Mouse (Mus musculus) kidney, adult 2 months (tissue): Measurements from ENCODE around the gene Lamtor2. TPM values are rescaled to one million over a fixed set of nuclear protein-coding genes. Genes with fewer than 3 reads are reported as not detected.
"Not testable (repeated sequence)": the region's sequence is repeated elsewhere in the genome, so short reads cannot be mapped to it uniquely, and the experiment has no call there.

Source experiments
- DNase-seq: peaks from one replicate; pipeline ENCODE4 v3.0.0; 2021
- H3K27ac ChIP-seq: fragments of 200-500 bp; 2 replicates; pipeline ENCODE4 v1.5.1; 2012; ENCODE audit warnings: low read depth, low read length, control low read depth, inconsistent platforms; ENCODE audit not compliant: insufficient read depth
- H3K27me3 ChIP-seq: fragments of 200-500 bp; replicated peaks from 2 replicates; pipeline ENCODE4 v1.6.1; 2012; ENCODE audit warnings: mild to moderate bottlenecking, moderate library complexity, low read length, inconsistent platforms; ENCODE audit not compliant: control insufficient read depth, insufficient read depth
- H3K36me3 ChIP-seq: fragments of 200-500 bp; 2 replicates; pipeline ENCODE4 v1.6.1; 2012; ENCODE audit warnings: mild to moderate bottlenecking, moderate library complexity, low read length, inconsistent platforms; ENCODE audit not compliant: control insufficient read depth, insufficient read depth
- H3K4me1 ChIP-seq: fragments of 200-500 bp; 2 replicates; pipeline ENCODE4 v1.6.1; 2011; ENCODE audit warnings: low read length; ENCODE audit not compliant: control insufficient read depth, insufficient read depth
- H3K4me3 ChIP-seq: fragments of 200-500 bp; 2 replicates; pipeline ENCODE4 v1.5.1; 2011; ENCODE audit warnings: mild to moderate bottlenecking, low read depth, low read length, control low read depth; ENCODE audit not compliant: insufficient read depth
- CTCF ChIP-seq: fragments of 200-500 bp; conservative IDR thresholded peaks from 2 replicates; pipeline ENCODE4 v1.5.1; 2011; ENCODE audit warnings: low read depth, mild to moderate bottlenecking, control low read depth, low read length, moderate library complexity, mixed read lengths; ENCODE audit not compliant: insufficient read depth, insufficient read length
- POLR2A ChIP-seq: fragments of 200-500 bp; IDR thresholded peaks from one replicate; pipeline ENCODE4 v1.6.1; 2011; ENCODE audit warnings: low read depth, low read length, control low read depth
- WGBS: fragments of 180-500 bp; shearing (Covaris S2); methylation state at CpG from one replicate; pipeline ENCODE4 v1.1.7; 2018; 5-methylcytosine and 5-hydroxymethylcytosine counted together
- polyA plus RNA-seq: library from polyadenylated mRNA; depleted of rRNA; stranded (reverse); fragments of >200 nt; gene quantifications from 2 replicates; pipeline ENCODE4 v1.2.3, GENCODE M21; 2012; rRNA removed

Lamtor2 gene
- polyA plus RNA-seq, result 247 and 277 TPM in 2 replicates

DNA sequence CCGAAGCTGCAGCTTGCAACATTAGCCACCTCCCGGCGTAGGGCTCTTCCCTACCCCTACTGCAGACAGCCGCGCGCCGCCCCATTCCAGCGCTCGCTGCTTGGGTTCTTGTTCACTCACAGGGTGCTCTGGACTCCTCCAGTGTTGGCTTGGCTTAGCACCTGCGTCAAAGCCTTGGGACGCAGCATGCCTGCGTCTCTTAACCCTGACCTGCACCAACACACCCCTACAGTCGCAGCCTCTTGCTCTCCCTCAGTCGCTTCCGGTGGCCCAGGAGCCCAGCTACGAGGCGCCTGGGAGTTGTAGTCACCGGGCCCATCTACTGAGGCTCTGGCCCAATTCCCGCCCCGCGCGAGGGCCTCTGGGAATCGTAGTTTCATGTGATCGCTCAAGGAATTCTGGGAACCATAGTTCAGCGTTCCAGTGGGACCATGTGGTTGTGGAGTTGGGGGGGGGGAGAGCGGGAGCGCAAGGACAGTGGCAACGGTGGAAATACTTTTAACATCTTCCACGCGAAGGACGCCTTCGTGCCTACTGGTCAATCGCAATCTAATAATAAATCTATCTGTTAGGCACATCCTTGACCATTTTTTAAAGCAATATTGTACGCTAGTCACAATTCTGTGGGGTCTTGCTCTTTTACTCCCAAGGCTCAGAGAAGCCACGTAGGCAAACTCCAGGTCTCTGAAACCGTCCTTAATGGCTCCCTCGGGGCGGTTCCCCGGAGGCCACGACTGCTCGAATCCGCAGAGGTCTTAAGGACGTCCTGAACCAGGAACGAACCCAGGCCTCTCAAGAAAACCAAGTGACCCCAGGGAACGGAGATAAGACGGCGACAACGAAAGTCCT lies at the start of gene Lamtor2:
TSS of gene Lamtor2 (minus strand) at position 399 of the 849 bp plus-strand sequence.
- H3K27me3 ChIP-seq, result no peaks in the 10 kb centered on the region
- peak; percentile 99 for DNase-seq
- H3K4me3 ChIP-seq, result peak within 1 kb of the TSS; percentile 98
- peak within 1 kb of the TSS; percentile 98 for H3K27ac ChIP-seq
- H3K4me1 ChIP-seq, result peaks cover 13% of the 10 kb centered on the region; the same call in 1 of the 2 replicates
- under 1% methylated on average over 48 of the region's 48 CpGs for WGBS
- H3K36me3 ChIP-seq, result peaks cover 3% of the 10 kb centered on the region
- peak; percentile 81 for TF ChIP-seq POLR2A
- no peak for TF ChIP-seq CTCF

DNA sequence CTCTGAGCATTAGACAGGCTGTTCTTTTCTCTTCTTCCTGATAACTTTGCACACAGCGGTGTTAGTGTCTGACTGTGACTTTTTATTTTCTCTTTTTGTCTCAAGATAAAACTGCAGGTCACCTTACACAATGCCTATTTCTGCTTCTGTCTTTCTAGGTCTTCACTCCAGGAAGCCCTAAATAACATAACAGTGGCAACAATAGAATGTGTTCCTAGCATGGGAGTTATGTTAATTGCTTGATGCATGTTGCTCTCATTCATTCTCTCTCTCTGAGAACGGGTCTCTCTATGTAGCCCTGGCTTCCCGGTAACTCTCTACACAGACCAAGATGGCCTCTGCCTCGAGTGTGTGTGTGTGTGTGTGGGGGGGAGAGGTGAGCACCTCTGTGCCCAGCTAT lies 49.6 kb upstream of the Lamtor2 start:
- TF ChIP-seq POLR2A, result no peak
- TF ChIP-seq CTCF, result no peak
- Histone ChIP-seq H3K27me3 (no peaks in the 10 kb centered on the region), H3K4me1 (no peaks in the 10 kb centered on the region; the same call in 1 of the 2 replicates), H3K36me3 (no peaks in the 10 kb centered on the region), H3K27ac (no peak overlapping the region), H3K4me3 (no peak overlapping the region)
- 66% methylated on average over 4 of the region's 4 CpGs for WGBS
- no peak for DNase-seq

DNA sequence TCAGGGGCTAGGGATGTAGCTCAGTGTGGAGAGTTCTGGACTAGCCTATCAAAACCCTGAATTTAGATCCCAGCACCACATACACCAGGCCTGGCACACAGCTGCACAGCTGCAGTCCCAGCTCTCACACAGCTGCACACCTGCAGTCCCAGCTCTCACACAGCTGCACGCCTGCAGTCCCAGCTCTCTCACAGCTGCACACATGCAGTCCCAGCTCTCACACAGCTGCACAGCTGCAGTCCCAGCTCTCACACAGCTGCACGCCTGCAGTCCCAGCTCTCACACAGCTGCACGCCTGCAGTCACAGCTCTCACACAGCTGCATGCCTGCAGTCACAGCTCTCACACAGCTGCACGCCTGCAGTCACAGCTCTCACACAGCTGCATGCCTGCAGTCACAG lies 43.7 kb upstream of the Lamtor2 start:
- H3K27ac ChIP-seq, H3K36me3 ChIP-seq, H3K4me1 ChIP-seq, H3K27me3 ChIP-seq, H3K4me3 ChIP-seq, DNase-seq: not testable (repeated sequence)
- 96% methylated on average over 4 of the region's 4 CpGs for WGBS

DNA sequence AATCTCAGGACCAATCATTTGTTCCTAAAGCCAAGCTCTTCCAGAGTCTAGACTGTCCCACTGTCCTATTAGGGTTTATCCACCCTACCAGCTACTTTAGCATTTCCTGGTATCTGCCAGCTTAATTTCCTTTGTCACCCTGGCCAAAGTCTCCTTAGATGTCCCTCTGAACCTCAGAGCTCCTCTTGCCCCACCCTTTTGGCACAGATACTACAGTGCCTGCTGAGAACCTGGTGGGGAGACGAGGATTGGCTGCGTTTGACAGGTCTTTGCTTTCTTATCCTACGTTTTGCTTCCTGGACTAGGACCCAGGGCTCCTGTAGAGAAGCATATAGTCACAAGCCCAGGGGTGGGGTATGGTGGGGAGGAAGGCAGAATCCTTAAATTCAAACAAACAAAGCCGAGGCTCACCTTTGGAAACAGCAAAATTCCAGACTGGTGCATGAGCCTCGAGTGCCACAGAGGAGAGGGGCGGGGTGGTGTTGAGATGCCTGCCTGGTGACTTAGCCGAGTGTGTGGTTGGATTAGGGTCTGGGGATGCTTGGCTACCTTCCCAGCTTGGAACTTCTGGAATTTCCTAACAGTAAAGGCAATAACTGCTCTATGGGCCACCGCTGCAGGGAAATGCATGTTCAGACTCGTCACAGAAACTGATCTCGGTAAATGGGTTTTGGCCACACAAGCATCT lies 41.2 kb upstream of the Lamtor2 start:
- H3K4me1 ChIP-seq, result peaks cover 10% of the 10 kb centered on the region
- no peak overlapping the region for H3K27ac ChIP-seq
- DNase-seq, result peak; percentile 78
- TF ChIP-seq POLR2A, result no peak
- TF ChIP-seq CTCF, result no peak
- no peaks in the 10 kb centered on the region for H3K27me3 ChIP-seq
- no peak overlapping the region for H3K4me3 ChIP-seq
- H3K36me3 ChIP-seq, result no peaks in the 10 kb centered on the region
- 38% methylated on average over 10 of the region's 10 CpGs for WGBS

DNA sequence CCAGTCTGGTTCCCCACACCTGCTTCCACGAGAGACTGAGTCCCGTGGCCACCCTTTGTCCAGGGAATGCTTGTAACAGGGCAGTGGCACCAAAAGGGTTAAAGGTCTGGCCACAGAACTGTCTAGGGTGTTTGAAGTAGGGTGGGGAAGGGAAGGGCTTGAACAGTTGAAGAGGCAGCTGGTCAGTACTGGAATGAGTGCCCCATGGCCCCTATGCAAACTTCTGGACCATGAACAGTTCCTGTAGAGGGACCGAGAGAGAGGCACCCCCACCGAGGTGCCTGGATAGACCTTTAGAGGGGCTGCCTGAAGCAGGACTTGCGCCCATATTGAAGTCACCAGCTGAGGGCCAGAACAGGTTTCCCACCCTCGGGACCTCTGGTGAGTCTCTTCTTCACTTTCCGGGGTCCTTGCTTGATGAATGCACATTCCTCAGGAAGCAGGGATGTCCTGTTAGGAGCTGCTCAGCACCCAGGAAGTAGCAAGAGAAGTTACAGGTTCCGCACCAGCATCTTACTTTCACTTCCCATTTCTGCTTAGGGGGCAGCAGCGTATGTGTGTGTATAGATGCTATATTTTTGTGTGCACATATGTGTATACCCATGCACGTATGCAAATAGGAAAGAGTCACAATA lies 40.2 kb upstream of the Lamtor2 start:
- peaks cover 10% of the 10 kb centered on the region for H3K4me1 ChIP-seq
- no peaks in the 10 kb centered on the region for H3K27me3 ChIP-seq
- 51% methylated on average over 10 of the region's 10 CpGs for WGBS
- H3K36me3 ChIP-seq, result no peaks in the 10 kb centered on the region; the same call in 1 of the 2 replicates
- no peak for TF ChIP-seq CTCF
- no peak overlapping the region for H3K4me3 ChIP-seq
- no peak overlapping the region for H3K27ac ChIP-seq
- DNase-seq, result no peak

DNA sequence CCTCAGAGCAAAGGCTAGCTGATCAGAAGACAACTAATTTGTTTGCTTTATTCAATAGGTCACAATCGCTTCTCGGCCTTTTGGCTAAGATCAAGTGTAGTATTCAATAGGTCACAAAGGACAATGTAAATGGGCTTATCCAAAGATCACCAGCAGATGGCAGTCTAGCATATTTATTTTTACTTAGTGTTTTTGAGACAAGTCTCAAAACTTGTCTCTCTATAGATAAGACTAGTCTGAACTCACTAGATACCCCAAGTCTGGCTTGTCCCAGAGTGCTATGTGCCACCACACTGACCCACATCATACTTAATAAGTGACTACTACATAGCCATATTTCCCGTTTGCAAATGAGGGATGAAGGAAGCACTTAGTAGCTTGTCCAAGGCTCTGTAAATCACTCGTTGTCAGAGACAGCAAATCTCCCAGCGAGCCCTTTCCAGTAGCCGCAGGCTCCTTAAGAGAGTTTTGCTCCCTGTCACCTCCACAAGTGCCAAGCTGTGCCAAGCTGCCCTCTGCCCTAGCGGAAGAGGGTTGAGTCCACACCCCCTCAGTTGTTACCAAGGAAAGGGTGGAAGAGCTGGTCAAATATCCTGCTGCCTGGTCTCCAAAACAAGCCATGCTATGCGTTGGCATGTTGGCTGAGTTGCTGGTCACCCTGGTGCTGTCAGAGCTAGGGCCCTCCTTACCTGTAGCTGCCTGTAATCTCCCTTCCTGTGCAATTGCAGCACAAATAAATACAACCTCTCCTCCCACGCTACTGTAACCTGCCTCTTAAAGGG lies 39.3 kb upstream of the Lamtor2 start:
- DNase-seq, result peak; percentile 74
- peak overlapping the region; percentile 45 for H3K4me3 ChIP-seq

More for the DNA sequence above, 39.3 kb upstream of the Lamtor2 start:
- WGBS, result 5% methylated on average over 9 of the region's 9 CpGs
- 0 out of 2 replicates have a peak, but pooled peaks have one; percentile 4 for TF ChIP-seq CTCF
- TF ChIP-seq POLR2A, result no peak
- Histone ChIP-seq H3K36me3 (peaks cover 1% of the 10 kb centered on the region), H3K27ac (peak overlapping the region; percentile 66), H3K27me3 (no peaks in the 10 kb centered on the region), H3K4me1 (peaks cover 10% of the 10 kb centered on the region)
